Mouse (Mus musculus) cerebellum, postnatal 14 days (tissue): Measurements from ENCODE around the gene Mrgprf.

Source experiments
- DNase-seq, 2 experiments: peaks; one replicate each; pipeline ENCODE4 v3.0.0; 2021; ENCODE audit warnings: mixed read lengths in 2 of 2

The Mrgprf gene

DNA sequence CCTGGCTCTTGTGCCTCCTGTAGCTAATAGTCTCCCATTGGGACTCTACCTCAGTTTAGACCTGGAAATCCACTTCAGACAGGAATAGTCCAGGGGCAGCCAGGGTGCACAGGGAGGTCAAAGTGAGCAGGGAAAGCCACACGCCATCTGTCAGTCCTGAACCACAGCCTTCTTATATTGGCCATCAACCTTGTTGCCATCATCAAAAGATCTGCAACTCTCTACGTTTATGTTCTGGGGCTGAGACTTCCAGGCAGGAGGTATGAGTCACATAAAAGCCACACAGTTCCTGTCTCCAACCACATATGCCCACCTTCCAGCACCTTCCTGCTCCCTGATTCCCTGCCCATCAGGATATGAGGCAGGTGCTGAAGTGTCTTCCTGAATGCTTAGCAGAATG lies 37.3 kb downstream of the Mrgprf start:
- DNase-seq: no peak

DNA sequence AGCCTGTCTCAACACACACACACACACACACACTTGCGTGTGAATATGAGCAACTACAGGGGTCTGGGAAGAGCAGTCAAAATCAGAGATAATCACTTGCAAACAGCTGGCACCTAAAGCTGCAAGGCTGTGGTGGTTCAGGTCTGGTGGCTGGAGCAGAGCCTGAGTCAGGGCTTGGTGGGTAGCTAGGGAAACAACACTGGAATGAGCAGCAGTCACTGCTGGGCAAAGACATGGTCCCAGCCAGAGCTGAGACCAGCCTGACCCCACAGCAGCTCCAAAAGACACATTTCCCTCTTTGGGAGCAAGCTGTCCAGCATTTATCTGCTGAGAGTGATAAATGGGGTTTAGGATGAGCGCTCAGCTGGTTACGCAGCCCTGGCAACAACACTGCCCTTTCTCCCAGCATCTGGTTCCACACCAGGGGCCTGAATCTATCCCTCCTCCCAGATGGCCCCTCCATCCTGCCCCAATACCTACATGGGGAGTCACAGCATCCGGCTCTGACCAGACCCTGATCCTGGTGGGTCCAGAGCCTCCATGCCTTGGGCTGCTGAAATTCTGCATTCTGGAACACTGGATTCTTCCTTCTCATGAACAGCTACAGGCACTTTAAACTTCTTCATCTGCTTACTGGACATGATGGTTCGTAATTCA lies 39.7 kb downstream of the Mrgprf start:
- DNase-seq: no peak
